Mouse (Mus musculus) c-Kit-negative CD71-positive TER-119-positive erythroid progenitor cells, embryonic 14.5 days (primary cell): ENCODE data around the gene Rbpj.
A peak's percentile ranks its signal among the peaks of the same experiment; 100 is the strongest.
"Not testable (repeated sequence)": the region's sequence is repeated elsewhere in the genome, so short reads cannot be mapped to it uniquely, and the experiment has no call there.

Source experiments
- DNase-seq: peaks from one replicate; pipeline ENCODE4 v3.0.0-alpha.2; 2013; ENCODE audit warnings: low read depth, low spot score

The Rbpj gene

DNA sequence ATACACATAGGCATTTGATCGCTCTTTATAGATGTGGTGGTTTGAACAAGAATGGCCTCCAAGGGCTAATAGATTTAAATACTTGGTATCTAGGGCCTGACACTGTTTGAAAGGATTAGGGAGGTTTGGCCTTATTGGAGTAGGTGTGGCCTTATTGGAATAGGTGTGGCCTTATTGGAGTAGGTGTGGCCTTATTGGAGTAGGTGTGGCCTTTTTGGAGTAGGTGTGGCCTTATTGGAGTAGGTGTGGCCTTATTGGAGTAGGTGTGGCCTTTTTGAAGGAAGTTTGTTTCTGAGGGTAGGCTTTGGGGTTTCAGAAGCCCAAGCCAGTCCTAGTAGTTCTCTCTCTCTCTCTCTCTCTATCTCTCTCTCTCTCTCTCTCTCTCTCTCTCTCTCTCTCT, 84.4 kb downstream of the Rbpj start:
- not testable (repeated sequence) for DNase-seq

DNA sequence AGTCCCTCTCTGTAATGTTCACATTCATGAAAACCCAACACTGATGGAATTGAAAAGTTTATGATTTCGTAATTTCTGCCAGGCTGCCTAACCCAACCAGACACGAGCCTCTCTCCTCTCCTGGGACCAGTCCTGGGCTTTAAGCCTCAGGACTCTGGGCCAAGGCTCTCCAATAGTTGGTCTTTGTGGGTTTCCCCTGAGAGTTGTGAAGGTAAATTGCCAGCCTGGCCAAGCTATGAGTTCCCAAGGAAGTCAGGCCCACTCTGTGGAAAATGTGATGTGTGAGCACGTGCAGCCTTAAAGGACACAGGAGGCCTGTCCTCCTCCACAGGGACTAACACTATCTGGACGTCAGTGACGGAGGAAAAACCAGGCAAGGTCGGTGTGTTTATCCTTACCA, 85.4 kb downstream of the Rbpj start:
- no peak for DNase-seq

- DNase-seq, result no peak
Measured at GRCm38 (mm10) chr5:53551910-53552309, 86.0 kb downstream of the Rbpj start.

- DNase-seq, result no peak
Measured at GRCm38 (mm10) chr5:53553281-53553680, 87.3 kb downstream of the Rbpj start.

DNA sequence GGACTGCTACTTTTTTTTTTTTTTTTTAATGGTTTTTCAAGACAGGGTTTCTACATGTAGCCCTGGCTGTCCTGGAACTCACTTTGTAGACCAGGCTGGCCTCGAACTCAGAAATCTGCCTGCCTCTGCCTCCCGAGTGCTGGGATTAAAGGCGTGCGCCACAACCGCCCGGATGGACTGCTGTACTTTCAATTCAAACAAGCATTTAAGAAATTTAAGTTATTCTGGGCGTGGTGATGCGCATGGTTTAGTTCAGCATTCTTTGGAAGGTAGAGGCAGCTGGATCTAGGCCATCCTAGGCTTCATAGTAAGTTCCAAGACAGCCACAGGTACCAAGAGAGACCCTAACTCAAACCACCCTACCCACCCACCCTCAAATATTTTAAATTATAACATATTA, 88.2 kb downstream of the Rbpj start:
- no peak for DNase-seq

- no peak for DNase-seq
Measured at GRCm38 (mm10) chr5:53554926-53555325, 89.0 kb downstream of the Rbpj start.

- DNase-seq, result no peak
Measured at GRCm38 (mm10) chr5:53555474-53555873, 89.5 kb downstream of the Rbpj start.

DNA sequence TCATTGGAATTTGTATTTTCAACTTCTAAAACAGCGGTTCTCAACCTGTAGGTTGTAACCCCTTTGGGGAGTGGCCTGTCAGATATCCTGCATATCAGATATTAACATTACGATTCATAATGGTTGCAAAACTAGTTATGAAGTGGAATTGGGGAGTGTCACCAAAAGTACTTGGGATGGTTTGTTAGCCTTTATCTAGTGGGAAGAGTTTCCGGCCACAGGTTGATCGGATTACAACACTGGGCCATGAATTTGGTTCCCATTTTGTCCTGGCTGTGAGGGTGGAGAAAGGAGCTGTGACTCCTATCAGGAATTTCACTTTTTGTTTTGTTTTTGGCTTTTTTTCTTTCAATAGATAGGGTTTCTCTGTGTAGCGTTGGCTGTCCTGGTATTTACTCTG, 90.0 kb downstream of the Rbpj start:
- DNase-seq, result no peak

GRCm38 (mm10) chr5:53557544-53558260, 91.8 kb downstream of the Rbpj start:
- no peak for DNase-seq

GRCm38 (mm10) chr5:53561160-53561559, 95.2 kb downstream of the Rbpj start:
- no peak for DNase-seq

DNA sequence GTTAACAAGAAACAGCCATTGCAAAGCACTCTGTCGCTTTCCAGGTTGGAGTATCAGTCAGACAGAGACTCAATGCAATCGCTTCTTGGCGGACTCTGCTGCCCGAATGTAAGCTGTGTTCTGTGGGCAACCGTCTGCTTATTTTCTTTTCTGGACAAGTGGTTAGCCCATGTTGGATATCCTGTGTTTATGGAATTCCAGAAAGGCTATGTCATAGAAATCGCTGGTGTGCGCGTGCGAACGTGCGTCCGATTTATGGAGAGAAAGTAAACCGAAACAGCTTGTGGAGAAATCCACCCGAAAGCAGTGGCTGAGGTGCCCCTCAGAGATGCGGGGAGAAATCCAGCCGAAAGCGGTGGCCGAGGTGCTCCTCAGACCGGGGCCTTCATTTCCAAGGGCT, 98.4 kb downstream of the Rbpj start:
- no peak for DNase-seq

GRCm38 (mm10) chr5:53565213-53565794, 99.4 kb downstream of the Rbpj start:
- no peak for DNase-seq

DNA sequence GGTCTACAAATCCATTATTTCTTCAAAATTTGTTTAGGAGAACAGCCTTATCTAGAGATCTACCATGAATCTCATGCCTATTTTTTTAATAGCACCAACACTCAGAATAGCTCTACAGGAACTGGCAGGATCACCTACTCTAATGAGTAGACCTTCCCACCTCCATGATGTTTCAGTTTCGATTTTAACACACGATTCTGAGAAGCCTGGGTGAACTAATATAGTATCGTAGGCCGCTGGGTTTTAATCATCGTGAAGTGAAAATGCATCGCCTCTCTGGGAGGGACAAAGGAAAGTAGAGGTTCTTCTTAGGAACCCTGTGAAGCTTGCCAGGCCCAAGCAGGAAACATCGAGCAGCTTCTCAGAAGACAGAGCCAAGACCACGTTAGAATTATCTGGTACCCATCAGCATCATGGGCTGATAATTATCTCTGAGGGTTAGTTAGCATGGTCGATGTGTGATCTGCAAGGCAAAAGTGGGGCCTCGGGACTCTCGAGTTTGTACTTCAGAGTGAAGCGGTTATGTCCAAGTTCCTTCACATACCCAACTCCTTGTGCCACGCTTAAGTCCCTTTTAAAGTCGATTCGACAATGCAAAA, 100.6 kb downstream of the Rbpj start:
- no peak for DNase-seq

DNA sequence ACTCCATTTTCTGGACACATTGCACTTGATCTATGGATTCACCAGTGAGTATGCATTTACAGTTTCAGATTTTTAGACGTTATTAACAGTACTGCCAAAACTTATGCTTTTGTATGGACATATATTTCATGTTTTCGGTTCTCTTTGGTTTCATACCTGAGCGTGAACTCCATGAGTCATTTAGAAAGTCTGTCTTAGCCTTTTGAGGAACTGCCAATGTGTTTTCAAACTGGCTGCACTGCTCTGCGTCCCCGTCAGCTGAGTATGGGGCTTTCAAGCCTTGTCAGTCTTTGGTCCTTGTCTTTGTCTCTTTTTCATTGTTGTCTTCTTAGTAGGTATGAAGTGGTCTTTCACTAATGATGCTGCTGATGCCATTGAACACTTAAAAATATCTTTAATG, 106.5 kb downstream of the Rbpj start:
- DNase-seq, result no peak

DNA sequence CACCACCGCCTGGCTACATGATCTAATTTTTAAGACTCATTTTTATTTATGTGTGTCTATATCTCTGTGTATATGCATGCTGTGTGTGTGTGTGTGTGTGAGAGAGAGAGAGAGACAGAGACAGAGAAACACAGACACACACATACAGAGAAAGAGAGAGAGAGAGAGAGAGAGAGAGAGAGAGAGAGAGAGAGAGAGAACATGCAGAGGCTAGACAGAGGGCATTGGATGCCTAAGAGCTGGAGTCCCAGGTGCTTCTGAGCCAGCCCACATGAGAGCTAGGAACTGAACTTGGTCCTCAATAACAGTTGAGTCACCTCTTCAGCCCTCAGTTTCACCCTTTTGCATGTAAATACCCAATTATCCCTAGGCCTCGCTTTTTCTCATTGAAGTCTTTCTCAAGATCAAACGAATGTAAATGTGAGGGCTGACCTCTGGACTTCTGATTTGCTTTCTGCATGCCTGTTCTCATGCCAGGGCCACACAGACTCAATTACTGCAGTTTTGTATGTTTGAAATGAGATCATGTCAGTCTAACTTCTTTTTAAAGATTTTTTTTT, 109.0 kb downstream of the Rbpj start:
- DNase-seq, result no peak

DNA sequence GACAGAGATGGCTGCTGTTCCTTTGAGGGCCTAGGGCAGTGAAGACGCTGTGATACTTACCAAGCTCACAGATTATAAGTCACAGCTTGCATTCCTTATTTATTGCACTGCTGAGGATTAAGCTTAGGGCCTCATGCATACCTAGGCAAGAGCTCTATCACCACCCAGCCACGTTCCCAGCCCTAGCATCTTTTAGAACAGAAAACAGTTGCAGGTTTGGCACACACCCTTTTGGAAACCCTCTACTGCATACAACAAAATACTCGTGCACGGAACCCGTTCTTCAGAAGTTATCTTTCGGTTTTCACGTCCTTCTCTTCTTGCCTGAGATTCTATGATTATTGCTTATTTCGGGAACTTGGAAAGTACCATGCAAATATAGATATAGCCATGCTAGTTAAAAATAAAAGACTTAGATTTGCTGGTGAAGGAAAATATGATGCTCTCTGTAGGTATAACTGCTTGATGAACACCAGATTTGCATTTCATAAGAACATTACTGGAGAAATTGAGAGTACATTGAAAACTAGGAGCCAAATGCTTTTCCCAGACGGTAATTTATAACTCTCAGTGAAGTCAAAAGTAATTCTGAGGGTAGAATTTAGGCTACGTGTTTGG, 111.4 kb downstream of the Rbpj start:
- no peak for DNase-seq

DNA sequence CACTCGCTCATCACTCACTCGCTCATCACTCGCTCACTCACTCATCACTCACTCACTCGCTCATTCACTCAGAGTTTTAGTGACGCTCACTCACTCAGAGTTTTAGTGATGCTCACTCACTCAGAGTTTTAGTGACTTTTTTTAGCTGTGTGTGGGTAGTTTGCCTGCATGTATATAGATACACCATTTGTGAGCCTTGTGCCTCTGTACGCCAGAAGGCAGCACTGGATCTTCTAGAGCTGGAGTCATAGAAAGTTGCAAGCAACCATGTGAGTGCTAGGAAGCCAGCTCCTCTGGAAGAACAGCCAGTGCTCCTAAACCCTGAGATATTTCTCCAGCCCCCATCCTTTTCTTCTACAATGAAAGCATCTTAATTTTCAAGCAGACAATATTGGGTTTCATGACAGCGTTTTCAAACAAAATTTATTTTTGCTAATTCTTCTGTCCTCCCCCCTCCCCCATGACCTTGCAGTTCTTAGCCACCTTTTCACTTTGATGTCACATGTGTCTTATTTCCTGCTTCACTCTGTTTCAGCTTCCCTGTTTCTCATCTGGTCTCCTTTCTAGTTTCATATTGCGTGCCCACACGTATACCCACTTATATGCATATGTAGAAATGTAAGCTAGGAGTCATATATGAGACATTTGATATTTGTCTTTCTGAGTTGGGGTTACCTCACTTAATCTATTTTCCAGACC, 118.3 kb downstream of the Rbpj start:
- DNase-seq, result no peak

GRCm38 (mm10) chr5:53588421-53589171, 122.6 kb downstream of the Rbpj start:
- DNase-seq, result no peak

DNA sequence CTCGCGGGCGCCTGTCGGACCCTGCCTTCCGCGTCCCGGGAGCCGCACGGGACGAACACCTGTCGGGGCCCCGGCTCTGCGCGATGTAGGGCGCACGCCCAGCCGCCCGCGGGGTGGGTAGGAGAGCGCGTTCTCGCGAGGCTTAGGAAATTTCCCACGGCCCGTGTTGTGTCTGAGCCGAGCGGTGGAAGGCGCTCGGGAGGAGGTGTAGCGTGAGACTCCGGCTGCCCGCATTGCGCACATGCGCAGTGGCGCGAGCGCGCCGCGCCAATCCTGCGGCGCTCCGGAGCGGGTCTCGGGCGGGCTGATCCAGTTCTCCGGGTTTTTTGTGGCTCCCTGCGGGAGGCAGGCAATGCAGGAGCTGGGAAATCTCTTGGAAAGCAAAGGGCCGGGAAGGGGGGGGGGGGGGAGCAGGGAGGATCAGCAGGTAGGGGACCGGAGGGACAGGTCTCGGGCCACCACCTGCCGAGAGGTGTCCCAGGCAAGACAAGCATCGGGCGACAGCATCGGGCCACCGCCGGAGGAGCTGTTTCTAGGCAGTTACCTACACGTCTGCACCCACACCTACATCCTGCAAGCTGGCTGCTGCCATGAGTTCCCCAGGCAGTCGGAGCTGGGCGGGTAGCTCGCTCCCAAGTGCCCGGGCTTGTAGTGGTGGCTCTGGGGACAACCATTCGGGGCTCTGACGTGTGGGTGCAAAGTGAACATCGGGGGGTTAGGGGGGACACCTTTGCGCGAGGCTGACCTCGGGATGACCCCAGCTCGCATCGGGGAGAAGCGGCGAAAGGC, 123.4 kb downstream of the Rbpj start:
- DNase-seq, result peak; percentile 75

- peak; percentile 68 for DNase-seq
Measured at GRCm38 (mm10) chr5:53590179-53590765, 124.3 kb downstream of the Rbpj start.
